Mouse (Mus musculus) bone marrow macrophage, adult 2 months (primary cell): ENCODE measurements around the gene Bag1.

ENCODE experiments used
- CTCF ChIP-seq: IDR thresholded peaks from 2 replicates; pipeline ENCODE4 v1.5.1; 2012; ENCODE audit warnings: low read depth, mild to moderate bottlenecking, low read length, moderate library complexity
- POLR2A ChIP-seq: IDR thresholded peaks from 2 replicates; pipeline ENCODE4 v1.6.1; 2012; ENCODE audit warnings: mild to moderate bottlenecking, low read depth, low read length, borderline replicate concordance

GRCm38 (mm10) chr4:40895118-40895517 lies 53.0 kb downstream of the Bag1 start:
- TF ChIP-seq POLR2A (no peak), CTCF (no peak)
